Mouse (Mus musculus) MEL (cell line): ENCODE results near the gene Prkar1b. TPM values are rescaled to one million over a fixed set of nuclear protein-coding genes. Genes with fewer than 3 reads are reported as not detected.

Experiments
- DNase-seq: peaks from one replicate; pipeline ENCODE4 v3.0.0; 2011; ENCODE audit warnings: low read depth, low spot score
- H3K27ac ChIP-seq: 2 replicates; pipeline ENCODE4 v1.5.1; 2012; ENCODE audit warnings: low read depth, mild to moderate bottlenecking, control low read depth, low read length, moderate library complexity; ENCODE audit not compliant: control insufficient read depth
- H3K27me3 ChIP-seq, 2 experiments: fragments of 150-350 bp in 1 of 2; sonication (generic) in 1 of 2; 2 replicates each; pipeline ENCODE4 v1.6.1; 2012; ENCODE audit warnings: low read length in 2 of 2, mild to moderate bottlenecking in 2 of 2, improper control_type of control experiment in 1 of 2, moderate library complexity in 1 of 2; ENCODE audit not compliant: insufficient read depth in 2 of 2, control insufficient read depth in 1 of 2
- H3K36me3 ChIP-seq, 2 experiments: 2 replicates each; pipeline ENCODE4 v1.6.1; 2012 to 2014; ENCODE audit warnings: low read length in 2 of 2, improper control_type of control experiment in 1 of 2, inconsistent platforms in 1 of 2, mild to moderate bottlenecking in 1 of 2; ENCODE audit not compliant: insufficient read depth in 2 of 2, control insufficient read depth in 1 of 2
- H3K4me1 ChIP-seq, 2 experiments: fragments of 150-350 bp in 1 of 2; sonication (generic) in 1 of 2; 2 replicates each; pipeline ENCODE4 v1.6.1; 2012; ENCODE audit warnings: low read length in 2 of 2, improper control_type of control experiment in 1 of 2, mild to moderate bottlenecking in 1 of 2; ENCODE audit not compliant: insufficient read depth in 2 of 2, control insufficient read depth in 1 of 2
- H3K4me3 ChIP-seq, 2 experiments: fragments of 150-350 bp in 1 of 2; sonication (generic) in 1 of 2; 2 replicates each; pipeline ENCODE4 v1.5.1; 2012; ENCODE audit warnings: low read depth in 2 of 2, low read length in 2 of 2, mild to moderate bottlenecking in 2 of 2, moderate library complexity in 2 of 2, control low read depth in 1 of 2, improper control_type of control experiment in 1 of 2; ENCODE audit not compliant: control insufficient read depth in 1 of 2, insufficient read depth in 1 of 2
- H3K79me2 ChIP-seq: 2 replicates; pipeline ENCODE4 v1.6.1; 2012; ENCODE audit warnings: mild to moderate bottlenecking, low read length, moderate library complexity; ENCODE audit not compliant: control insufficient read depth, poor library complexity, insufficient read depth
- H3K9ac ChIP-seq: 2 replicates; pipeline ENCODE4 v1.6.1; 2012; ENCODE audit warnings: low read depth, mild to moderate bottlenecking, control low read depth, low read length, moderate library complexity; ENCODE audit not compliant: control insufficient read depth, poor library complexity, severe bottlenecking
- H3K9me3 ChIP-seq: fragments of 150-350 bp; sonication (generic); replicated peaks from 2 replicates; pipeline ENCODE4 v1.6.1; 2012; ENCODE audit warnings: mild to moderate bottlenecking, low read length, improper control_type of control experiment, moderate library complexity; ENCODE audit not compliant: insufficient read depth
- CHD1 ChIP-seq: IDR thresholded peaks from 2 replicates; pipeline ENCODE4 v1.6.1; 2012; ENCODE audit warnings: low read depth, mild to moderate bottlenecking, inconsistent platforms, low read length, improper control_type of control experiment
- E2F4 ChIP-seq: IDR thresholded peaks from 2 replicates; pipeline ENCODE4 v1.6.1; 2011; ENCODE audit warnings: low read depth, low read length, improper control_type of control experiment, borderline replicate concordance
- GATA1 ChIP-seq: IDR thresholded peaks from 2 replicates; pipeline ENCODE4 v1.6.1; 2011; ENCODE audit warnings: low read depth, low read length, improper control_type of control experiment
- HCFC1 ChIP-seq: IDR thresholded peaks from 2 replicates; pipeline ENCODE4 v1.6.1; 2012; ENCODE audit warnings: low read depth, mild to moderate bottlenecking, inconsistent platforms, low read length, improper control_type of control experiment, moderate library complexity
- JUND ChIP-seq: IDR thresholded peaks from 2 replicates; pipeline ENCODE4 v1.6.1; 2011; ENCODE audit warnings: low read depth, mild to moderate bottlenecking, improper control_type of control experiment, low read length
- MAFK ChIP-seq: IDR thresholded peaks from 2 replicates; pipeline ENCODE4 v1.6.1; 2011; ENCODE audit warnings: low read depth, mild to moderate bottlenecking, low read length, improper control_type of control experiment, borderline replicate concordance
- MEF2A ChIP-seq: IDR thresholded peaks from 2 replicates; pipeline ENCODE4 v1.6.1; 2014; ENCODE audit warnings: low read depth, mild to moderate bottlenecking, inconsistent platforms, low read length, improper control_type of control experiment; ENCODE audit not compliant: poor library complexity, insufficient replicate concordance, severe bottlenecking; ENCODE audit errors: extremely low read depth
- NELFE ChIP-seq: IDR thresholded peaks from 2 replicates; pipeline ENCODE4 v1.6.1; 2011; ENCODE audit warnings: low read depth, low read length, improper control_type of control experiment
- POLR2A ChIP-seq, 2 experiments: IDR thresholded peaks; 2 replicates each; pipeline ENCODE4 v1.6.1; 2011 to 2012; ENCODE audit warnings: low read length in 2 of 2, mild to moderate bottlenecking in 2 of 2, control low read depth in 1 of 2, improper control_type of control experiment in 1 of 2, low read depth in 1 of 2, moderate library complexity in 1 of 2; ENCODE audit not compliant: control insufficient read depth in 1 of 2, insufficient read depth in 1 of 2, poor library complexity in 1 of 2
- POLR2AphosphoS5 ChIP-seq: IDR thresholded peaks from 2 replicates; pipeline ENCODE4 v1.6.1; 2012; ENCODE audit warnings: low read depth, borderline replicate concordance, mild to moderate bottlenecking, inconsistent platforms, low read length, moderate library complexity, mixed read lengths
- RAD21 ChIP-seq: IDR thresholded peaks from 2 replicates; pipeline ENCODE4 v1.6.1; 2011; ENCODE audit warnings: mild to moderate bottlenecking, low read depth, low read length, improper control_type of control experiment
- RCOR1 ChIP-seq: IDR thresholded peaks from 2 replicates; pipeline ENCODE4 v1.6.1; 2012; ENCODE audit warnings: low read depth, mild to moderate bottlenecking, inconsistent platforms, low read length, improper control_type of control experiment
- TAL1 ChIP-seq: IDR thresholded peaks from 2 replicates; pipeline ENCODE4 v1.6.1; 2012; ENCODE audit warnings: mild to moderate bottlenecking, inconsistent platforms, low read length, moderate library complexity, mixed read lengths
- TBP ChIP-seq: IDR thresholded peaks from 2 replicates; pipeline ENCODE4 v1.8.0; 2011; ENCODE audit warnings: low read depth, low read length, improper control_type of control experiment
- UBTF ChIP-seq: IDR thresholded peaks from 2 replicates; pipeline ENCODE4 v1.6.1; 2012; ENCODE audit warnings: low read depth, mild to moderate bottlenecking, inconsistent platforms, low read length, improper control_type of control experiment, moderate library complexity, borderline replicate concordance; ENCODE audit not compliant: insufficient read depth
- USF2 ChIP-seq, 2 experiments: IDR thresholded peaks; 2 replicates each; pipeline ENCODE4 v1.6.1; 2011 to 2012; ENCODE audit warnings: improper control_type of control experiment in 2 of 2, low read length in 2 of 2, borderline replicate concordance in 1 of 2, inconsistent platforms in 1 of 2, low read depth in 1 of 2, mild to moderate bottlenecking in 1 of 2; ENCODE audit not compliant: insufficient read depth in 1 of 2
- ZMIZ1 ChIP-seq: IDR thresholded peaks from 2 replicates; pipeline ENCODE4 v1.6.1; 2012; ENCODE audit warnings: low read depth, mild to moderate bottlenecking, inconsistent platforms, low read length, improper control_type of control experiment, moderate library complexity
- polyA plus RNA-seq, 2 experiments: library from polyadenylated mRNA; stranded (reverse) in 1 of 2; unstranded in 1 of 2; fragments of >175 nt in 1 of 2; fragments of >200 nt in 1 of 2; gene quantifications; 2 replicates each; pipeline versions ENCODE4 v1.2.1 to v1.2.4; 2012; ENCODE audit warnings: low replicate concordance in 2 of 2, low read depth in 1 of 2; ENCODE audit not compliant: insufficient read length in 2 of 2, insufficient read depth in 1 of 2, missing spikeins in 1 of 2
- total RNA-seq: library from RNA; depleted of rRNA; stranded (reverse); fragments of 300-350 nt; gene quantifications from 2 replicates; pipeline ENCODE4 v1.2.3, GENCODE M21; 2012

Gene Prkar1b
- total and polyA plus RNA-seq, 3 experiments = not detected

- H3K79me2 ChIP-seq = no peaks in the 10 kb centered on the region
- H3K9me3 ChIP-seq = no peaks in the 10 kb centered on the region
- TF ChIP-seq POLR2AphosphoS5 (no peak), TAL1 (no peak), GATA1 (no peak), RAD21 (no peak), ZMIZ1 (no peak)
- H3K4me3 ChIP-seq = no peak overlapping the region
- H3K36me3 ChIP-seq = no peaks in the 10 kb centered on the region
- H3K4me1 ChIP-seq = no peaks in the 10 kb centered on the region
- H3K9ac ChIP-seq = no peak overlapping the region
- H3K27me3 ChIP-seq = no peaks in the 10 kb centered on the region
- H3K27ac ChIP-seq = no peak overlapping the region
- no peak for DNase-seq
Measured at GRCm38 (mm10) chr5:139010649-139011048, 139.2 kb downstream of the Prkar1b start.

GRCm38 (mm10) chr5:139007141-139007775 lies 142.5 kb downstream of the Prkar1b start:
- no peak for DNase-seq
- H3K9ac ChIP-seq = no peak overlapping the region
- no peaks in the 10 kb centered on the region for H3K27me3 ChIP-seq
- H3K4me3 ChIP-seq = no peak overlapping the region
- TF ChIP-seq CHD1 (no peak), USF2 (IDR thresholded peaks at IDR 0.05; ENCODE audit: borderline replicate concordance in 1 of 2, insufficient read depth in 1 of 2, low read depth in 1 of 2, low read length in 2 of 2) (no peak), UBTF (no peak), NELFE (no peak), JUND (no peak), TAL1 (no peak), GATA1 (no peak), HCFC1 (no peak), MEF2A (no peak), E2F4 (no peak), MAFK (no peak), RCOR1 (no peak), TBP (no peak), POLR2A (IDR thresholded peaks at IDR 0.05; ENCODE audit: control insufficient read depth in 1 of 2, insufficient read depth in 1 of 2, low read depth in 1 of 2, low read length in 2 of 2, poor library complexity in 1 of 2) (no peak)
- H3K4me1 ChIP-seq = no peaks in the 10 kb centered on the region
- H3K27ac ChIP-seq = no peak overlapping the region
- H3K79me2 ChIP-seq = no peaks in the 10 kb centered on the region
- H3K9me3 ChIP-seq = no peaks in the 10 kb centered on the region
- no peaks in the 10 kb centered on the region for H3K36me3 ChIP-seq
